Mouse (Mus musculus): ENCODE measurements around the gene Cfap58.

Gene Cfap58

GRCm38 (mm10) chr19:47978109-47978701 lies 40.7 kb downstream of the Cfap58 start:
- DNase-seq (ENCODE audit: low spot score): no peak

- DNase-seq (ENCODE audit: low spot score): no peak
Observed at GRCm38 (mm10) chr19:47979446-47979845, 42.0 kb downstream of the Cfap58 start.

GRCm38 (mm10) chr19:47980241-47980640 lies 42.8 kb downstream of the Cfap58 start:
- no peak for DNase-seq (ENCODE audit: low spot score)

GRCm38 (mm10) chr19:47985606-47986213 lies 48.2 kb downstream of the Cfap58 start:
- no peak for DNase-seq (ENCODE audit: low spot score)

GRCm38 (mm10) chr19:47987986-47988385 lies 50.5 kb downstream of the Cfap58 start:
- DNase-seq (ENCODE audit: low spot score): no peak

- peak; percentile 18 for DNase-seq (ENCODE audit: low spot score)
Observed at GRCm38 (mm10) chr19:47988456-47988855, 51.0 kb downstream of the Cfap58 start.

- DNase-seq (ENCODE audit: low spot score): no peak
Observed at GRCm38 (mm10) chr19:47988880-47989574, 51.6 kb downstream of the Cfap58 start.

GRCm38 (mm10) chr19:47989575-47989891 lies 52.1 kb downstream of the Cfap58 start:
- no peak for DNase-seq (ENCODE audit: low spot score)

GRCm38 (mm10) chr19:48001240-48001639 lies 63.8 kb downstream of the Cfap58 start:
- no peak for DNase-seq (ENCODE audit: low spot score)

- DNase-seq (ENCODE audit: low spot score): no peak
Observed at GRCm38 (mm10) chr19:48001774-48002173, 64.3 kb downstream of the Cfap58 start.

GRCm38 (mm10) chr19:48008771-48009413 lies 71.4 kb downstream of the Cfap58 start:
- DNase-seq (ENCODE audit: low spot score): peak; percentile 15

- no peak for DNase-seq (ENCODE audit: low spot score)
Observed at GRCm38 (mm10) chr19:48009586-48010331, 72.3 kb downstream of the Cfap58 start.

GRCm38 (mm10) chr19:48020103-48020502 lies 82.6 kb downstream of the Cfap58 start:
- no peak for DNase-seq (ENCODE audit: low spot score)

GRCm38 (mm10) chr19:48021435-48021834 lies 84.0 kb downstream of the Cfap58 start:
- DNase-seq (ENCODE audit: low spot score): no peak

- DNase-seq (ENCODE audit: low spot score): no peak
Observed at GRCm38 (mm10) chr19:48022763-48023162, 85.3 kb downstream of the Cfap58 start.

GRCm38 (mm10) chr19:48023726-48024125 lies 86.3 kb downstream of the Cfap58 start:
- no peak for DNase-seq (ENCODE audit: low spot score)

- no peak for DNase-seq (ENCODE audit: low spot score)
Observed at GRCm38 (mm10) chr19:48025366-48025765, 87.9 kb downstream of the Cfap58 start.

- no peak for DNase-seq (ENCODE audit: low spot score)
Observed at GRCm38 (mm10) chr19:48026882-48027281, 89.4 kb downstream of the Cfap58 start.

GRCm38 (mm10) chr19:48039554-48039953 lies 102.1 kb downstream of the Cfap58 start:
- no peak for DNase-seq (ENCODE audit: low spot score)

GRCm38 (mm10) chr19:48047315-48047714 lies 109.8 kb downstream of the Cfap58 start:
- DNase-seq (ENCODE audit: low spot score): no peak

- no peak for DNase-seq (ENCODE audit: low spot score)
Observed at GRCm38 (mm10) chr19:48049361-48049760, 111.9 kb downstream of the Cfap58 start.

- no peak for DNase-seq (ENCODE audit: low spot score)
Observed at GRCm38 (mm10) chr19:48063289-48063688, 125.8 kb downstream of the Cfap58 start.

Measured in urinary bladder, postnatal 14 days (tissue).